Mouse (Mus musculus): ENCODE measurements at regions not wholly inside any gene's neighbourhood (a gene's known extent, or its start where the extent isn't known, plus 50 kb on each side); places are given as distances from the start of the nearest gene placed in this dataset.

- DNase-seq, result no peak
Measured at GRCm38 (mm10) chr11:90136307-90136706, 51.2 kb upstream of the Gm45716 start.
